Mouse (Mus musculus): ENCODE results near the gene Drc1. TPM values are rescaled to one million over a fixed set of nuclear protein-coding genes. Genes with fewer than 3 reads are reported as not detected.

The Drc1 gene
- total and polyA plus RNA-seq, 2 experiments = 0.23 to 0.74 TPM

DNA sequence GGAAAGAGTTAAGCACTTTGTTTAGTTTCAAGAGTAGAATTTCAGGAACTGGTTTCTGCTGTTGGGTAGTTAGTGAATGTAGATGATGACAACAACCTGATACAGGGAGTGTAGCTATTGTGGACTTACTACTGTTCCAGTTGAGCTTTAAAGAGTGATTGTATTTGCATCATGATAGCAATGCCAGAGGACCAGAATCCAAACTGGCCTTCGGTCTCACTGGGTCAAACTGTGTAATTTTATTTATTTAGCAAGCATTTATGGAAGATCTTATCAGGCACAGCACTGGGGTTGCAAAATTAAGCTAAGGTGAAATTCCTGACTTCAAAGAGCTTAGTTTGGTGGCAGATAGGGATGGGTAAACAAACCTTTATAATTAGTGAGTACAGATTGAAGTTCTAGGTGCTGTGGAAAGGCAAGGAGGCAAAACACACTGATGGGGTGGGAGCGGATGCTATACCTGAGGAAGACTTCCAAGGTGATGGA is 45.5 kb upstream of the Drc1 start:
- WGBS = 29% methylated on average over 2 of the region's 2 CpGs
- peak overlapping the region; percentile 85 for H3K27ac ChIP-seq (replicated peaks; ENCODE audit: insufficient read depth, low read depth, low read length)
- peaks cover 33% of the 10 kb centered on the region; the same call in 1 of the 2 replicates for H3K79me2 ChIP-seq (ENCODE audit: control insufficient read depth, insufficient read depth, low read length)
- DNase-seq (ENCODE audit: extremely low read depth, low read depth, low spot score) = peak; percentile 99
- H3K27me3 ChIP-seq (ENCODE audit: control insufficient read depth, insufficient read depth, low read length) = no peaks in the 10 kb centered on the region
- no peak overlapping the region for H3K9ac ChIP-seq (ENCODE audit: low read depth, low read length)
- no peak overlapping the region for H3K4me3 ChIP-seq (ENCODE audit: insufficient read depth, low read depth, low read length)
- no peak for TF ChIP-seq CTCF (IDR thresholded peaks at IDR 0.05; ENCODE audit: low read depth, low read length)
- H3K4me1 ChIP-seq (ENCODE audit: control insufficient read depth, insufficient read depth, low read length) = peaks cover 25% of the 10 kb centered on the region
- no peaks in the 10 kb centered on the region for H3K36me3 ChIP-seq (ENCODE audit: control insufficient read depth, insufficient read depth, low read length)

DNA sequence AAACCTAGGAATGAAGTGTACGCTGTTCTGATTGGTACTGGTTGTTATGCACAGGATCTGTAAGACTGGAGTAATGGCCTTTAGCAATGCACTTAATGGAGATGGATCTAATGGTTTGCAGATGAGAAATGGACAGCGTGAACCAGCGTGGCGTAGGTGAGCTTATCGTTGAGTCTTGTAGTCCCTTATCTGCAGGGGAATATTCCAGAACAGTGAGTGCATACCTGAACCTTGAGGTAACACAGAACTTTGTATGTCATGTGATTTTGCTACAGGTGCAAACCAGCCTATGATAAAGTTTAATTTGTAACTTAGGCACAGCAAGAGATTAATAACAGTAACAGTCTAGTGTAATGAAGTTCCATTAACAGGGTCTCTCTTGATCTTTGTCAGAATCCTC is 42.7 kb upstream of the Drc1 start:
- Histone ChIP-seq H3K36me3 (ENCODE audit: control insufficient read depth, insufficient read depth, low read length) (no peaks in the 10 kb centered on the region), H3K27me3 (ENCODE audit: control insufficient read depth, insufficient read depth, low read length) (no peaks in the 10 kb centered on the region), H3K27ac (replicated peaks; ENCODE audit: insufficient read depth, low read depth, low read length) (no peak overlapping the region), H3K9ac (ENCODE audit: low read depth, low read length) (no peak overlapping the region), H3K4me1 (ENCODE audit: control insufficient read depth, insufficient read depth, low read length) (peaks cover 31% of the 10 kb centered on the region), H3K79me2 (ENCODE audit: control insufficient read depth, insufficient read depth, low read length) (peaks cover 36% of the 10 kb centered on the region; the same call in 1 of the 2 replicates), H3K4me3 (ENCODE audit: insufficient read depth, low read depth, low read length) (no peak overlapping the region)
- TF ChIP-seq POLR2A (IDR thresholded peaks at IDR 0.05; ENCODE audit: extremely low read depth, insufficient read depth, low read length) (no peak), CTCF (IDR thresholded peaks at IDR 0.05; ENCODE audit: low read depth, low read length) (no peak)
- WGBS = 91% methylated on average over 5 of the region's 5 CpGs
- DNase-seq (ENCODE audit: extremely low read depth, low read depth, low spot score) = peak; percentile 55

DNA sequence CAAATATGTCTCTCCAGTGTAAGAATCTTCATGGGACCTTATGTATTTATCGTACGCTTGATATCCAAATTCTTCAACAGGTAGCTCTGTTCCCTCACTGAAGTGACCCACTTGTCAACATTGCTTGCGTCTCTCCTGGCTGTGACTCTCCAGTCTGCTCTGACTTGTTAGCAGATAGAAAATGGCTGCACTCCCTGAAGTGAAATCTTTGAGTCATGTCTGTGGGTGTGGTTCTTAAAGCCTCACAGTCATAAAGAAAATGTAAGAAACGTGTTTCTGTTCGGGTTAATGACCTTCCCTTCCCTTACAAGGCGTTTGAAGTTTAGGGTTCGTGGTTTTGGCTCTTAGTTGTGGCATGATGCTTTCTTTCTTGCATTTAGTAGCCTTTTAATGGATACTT is 40.6 kb upstream of the Drc1 start:
- 80% methylated on average over 7 of the region's 7 CpGs for WGBS
- H3K27ac ChIP-seq (replicated peaks; ENCODE audit: insufficient read depth, low read depth, low read length) = no peak overlapping the region
- TF ChIP-seq POLR2A (IDR thresholded peaks at IDR 0.05; ENCODE audit: extremely low read depth, insufficient read depth, low read length) = no peak
- no peak for TF ChIP-seq CTCF (IDR thresholded peaks at IDR 0.05; ENCODE audit: low read depth, low read length)
- peaks cover 30% of the 10 kb centered on the region for H3K4me1 ChIP-seq (ENCODE audit: control insufficient read depth, insufficient read depth, low read length)
- no peak overlapping the region for H3K9ac ChIP-seq (ENCODE audit: low read depth, low read length)
- no peaks in the 10 kb centered on the region for H3K36me3 ChIP-seq (ENCODE audit: control insufficient read depth, insufficient read depth, low read length)
- H3K4me3 ChIP-seq (ENCODE audit: insufficient read depth, low read depth, low read length) = no peak overlapping the region
- H3K79me2 ChIP-seq (ENCODE audit: control insufficient read depth, insufficient read depth, low read length) = peaks cover 42% of the 10 kb centered on the region; the same call in 1 of the 2 replicates
- DNase-seq (ENCODE audit: extremely low read depth, low read depth, low spot score) = no peak
- H3K27me3 ChIP-seq (ENCODE audit: control insufficient read depth, insufficient read depth, low read length) = no peaks in the 10 kb centered on the region

DNA sequence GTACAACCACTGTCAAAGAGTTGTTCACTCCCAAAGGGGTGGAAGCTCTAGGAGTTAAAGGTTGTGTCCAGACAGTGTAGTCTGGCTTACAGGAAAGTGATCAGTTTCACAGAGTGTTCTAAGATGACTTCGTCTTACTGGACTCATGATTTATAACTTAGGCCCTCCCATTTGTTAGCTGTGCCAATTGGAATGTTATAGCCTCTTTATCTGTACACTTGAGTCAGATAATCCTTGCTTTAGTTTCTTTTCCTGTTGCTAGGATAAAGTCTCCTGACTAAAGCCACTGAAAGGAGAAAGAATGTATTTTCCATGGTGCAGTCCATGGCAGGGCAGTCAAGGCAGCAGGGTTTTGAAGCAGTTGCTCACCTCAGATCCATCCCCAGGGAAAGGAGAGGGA is 38.8 kb upstream of the Drc1 start:
- no peaks in the 10 kb centered on the region for H3K36me3 ChIP-seq (ENCODE audit: control insufficient read depth, insufficient read depth, low read length)
- no peak overlapping the region for H3K9ac ChIP-seq (ENCODE audit: low read depth, low read length)
- no peak overlapping the region for H3K27ac ChIP-seq (replicated peaks; ENCODE audit: insufficient read depth, low read depth, low read length)
- no peak for DNase-seq (ENCODE audit: extremely low read depth, low read depth, low spot score)
- WGBS = 21% methylated on average over 1 of the region's 1 CpGs
- TF ChIP-seq CTCF (IDR thresholded peaks at IDR 0.05; ENCODE audit: low read depth, low read length) (no peak), POLR2A (IDR thresholded peaks at IDR 0.05; ENCODE audit: extremely low read depth, insufficient read depth, low read length) (no peak)
- no peak overlapping the region for H3K4me3 ChIP-seq (ENCODE audit: insufficient read depth, low read depth, low read length)
- no peaks in the 10 kb centered on the region for H3K27me3 ChIP-seq (ENCODE audit: control insufficient read depth, insufficient read depth, low read length)
- peaks cover 19% of the 10 kb centered on the region for H3K4me1 ChIP-seq (ENCODE audit: control insufficient read depth, insufficient read depth, low read length)
- H3K79me2 ChIP-seq (ENCODE audit: control insufficient read depth, insufficient read depth, low read length) = peaks cover 35% of the 10 kb centered on the region; the same call in 1 of the 2 replicates

DNA sequence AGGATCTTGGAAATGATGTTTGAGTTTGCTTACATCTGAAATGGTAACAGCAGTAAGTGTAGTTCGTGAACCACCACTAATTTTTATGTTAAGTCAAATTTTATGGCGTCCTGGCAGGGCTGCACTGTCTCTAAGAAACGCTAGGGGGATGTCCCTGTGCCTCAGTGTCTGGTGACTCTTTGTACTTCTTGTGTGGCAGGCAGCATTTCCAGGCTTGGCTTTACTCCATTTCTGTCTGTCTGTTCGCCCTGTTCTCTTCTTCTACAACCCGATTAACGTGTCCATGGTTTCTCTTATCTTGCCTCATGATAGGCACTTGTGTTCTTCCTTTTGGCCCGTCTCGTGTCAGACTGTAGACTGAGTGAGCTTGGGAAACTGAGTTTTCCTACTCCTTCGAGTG is 37.4 kb upstream of the Drc1 start:
- peak; percentile 64 for DNase-seq (ENCODE audit: extremely low read depth, low read depth, low spot score)
- peaks cover 17% of the 10 kb centered on the region for H3K4me1 ChIP-seq (ENCODE audit: control insufficient read depth, insufficient read depth, low read length)
- H3K36me3 ChIP-seq (ENCODE audit: control insufficient read depth, insufficient read depth, low read length) = no peaks in the 10 kb centered on the region; the same call in 1 of the 2 replicates
- TF ChIP-seq CTCF (IDR thresholded peaks at IDR 0.05; ENCODE audit: low read depth, low read length) (peak; percentile 49; the same call in 1 of the 2 replicates), POLR2A (IDR thresholded peaks at IDR 0.05; ENCODE audit: extremely low read depth, insufficient read depth, low read length) (no peak)
- H3K79me2 ChIP-seq (ENCODE audit: control insufficient read depth, insufficient read depth, low read length) = peaks cover 25% of the 10 kb centered on the region; the same call in 1 of the 2 replicates
- no peak overlapping the region for H3K4me3 ChIP-seq (ENCODE audit: insufficient read depth, low read depth, low read length)
- no peak overlapping the region for H3K9ac ChIP-seq (ENCODE audit: low read depth, low read length)
- WGBS = 50% methylated on average over 9 of the region's 9 CpGs
- H3K27me3 ChIP-seq (ENCODE audit: control insufficient read depth, insufficient read depth, low read length) = no peaks in the 10 kb centered on the region
- H3K27ac ChIP-seq (replicated peaks; ENCODE audit: insufficient read depth, low read depth, low read length) = no peak overlapping the region

DNA sequence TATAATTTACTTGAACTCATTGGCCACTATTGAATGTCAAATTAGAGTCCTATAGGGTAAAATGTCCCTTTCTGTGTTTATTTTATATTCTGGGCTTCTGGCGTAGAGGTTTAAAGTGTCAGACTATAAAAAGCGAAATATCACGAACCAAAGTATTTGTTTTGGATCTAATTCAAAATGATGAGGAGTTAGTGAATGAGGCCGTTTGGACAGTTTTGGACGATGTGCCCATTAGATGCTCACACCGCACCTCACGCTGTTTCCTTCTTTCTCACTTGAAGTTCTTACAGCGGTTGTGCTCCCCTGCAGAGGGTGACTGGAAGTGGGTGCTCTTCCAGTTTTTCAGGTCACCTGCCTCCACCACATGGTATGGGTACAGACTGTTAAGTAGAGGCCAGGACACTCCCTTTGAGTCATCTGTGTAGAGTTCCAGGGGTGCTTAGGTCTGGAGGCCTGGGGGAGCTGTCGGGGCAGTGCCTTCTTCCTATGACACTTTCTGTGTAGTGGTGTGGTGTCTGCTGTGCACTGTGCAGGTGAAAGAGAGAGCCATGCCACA is 35.2 kb upstream of the Drc1 start:
- TF ChIP-seq POLR2A (IDR thresholded peaks at IDR 0.05; ENCODE audit: extremely low read depth, insufficient read depth, low read length) (no peak), CTCF (IDR thresholded peaks at IDR 0.05; ENCODE audit: low read depth, low read length) (no peak)

More for the DNA sequence above, 35.2 kb upstream of the Drc1 start:
- H3K36me3 ChIP-seq (ENCODE audit: control insufficient read depth, insufficient read depth, low read length) = peaks cover 4% of the 10 kb centered on the region
- H3K4me1 ChIP-seq (ENCODE audit: control insufficient read depth, insufficient read depth, low read length) = peaks cover 14% of the 10 kb centered on the region
- peaks cover 24% of the 10 kb centered on the region; the same call in 1 of the 2 replicates for H3K79me2 ChIP-seq (ENCODE audit: control insufficient read depth, insufficient read depth, low read length)
- H3K27ac ChIP-seq (replicated peaks; ENCODE audit: insufficient read depth, low read depth, low read length) = no peak overlapping the region
- H3K9ac ChIP-seq (ENCODE audit: low read depth, low read length) = no peak overlapping the region
- H3K4me3 ChIP-seq (ENCODE audit: insufficient read depth, low read depth, low read length) = no peak overlapping the region
- WGBS = 36% methylated on average over 9 of the region's 9 CpGs
- DNase-seq (ENCODE audit: extremely low read depth, low read depth, low spot score) = peak; percentile 59
- H3K27me3 ChIP-seq (ENCODE audit: control insufficient read depth, insufficient read depth, low read length) = no peaks in the 10 kb centered on the region

Measured in liver, adult 2 months (tissue).